Mouse (Mus musculus): ENCODE results near the gene Lypd6. TPM values are rescaled to one million over a fixed set of nuclear protein-coding genes. Genes with fewer than 3 reads are reported as not detected.

The Lypd6 gene
- polyA plus RNA-seq, 1 experiment from 2014 or later = 3.5 TPM

GRCm38 (mm10) chr2:50103850-50104503 lies 37.7 kb downstream of the Lypd6 start:
- WGBS = 72% methylated on average over 7 of the region's 7 CpGs
- ATAC-seq (ENCODE audit: low FRiP score) (no peak), DNase-seq (ENCODE audit: low spot score, missing footprints) (no peak)
- Histone ChIP-seq H3K4me1 (ENCODE audit: control insufficient read depth, insufficient read depth, low read length) (peaks cover 19% of the 10 kb centered on the region), H3K4me2 (no peak overlapping the region), H3K9ac (ENCODE audit: low read length) (no peak overlapping the region), H3K9me3 (ENCODE audit: control insufficient read depth, low read length) (no peaks in the 10 kb centered on the region), H3K27me3 (ENCODE audit: control insufficient read depth, insufficient read depth, low read length) (no peaks in the 10 kb centered on the region), H3K27ac (ENCODE audit: low read depth, low read length) (no peak overlapping the region), H3K36me3 (ENCODE audit: control insufficient read depth, insufficient read depth, low read length) (no peaks in the 10 kb centered on the region), H3K4me3 (ENCODE audit: low read depth, low read length) (no peak overlapping the region)

GRCm38 (mm10) chr2:50105590-50105989 lies 39.4 kb downstream of the Lypd6 start:
- no peaks in the 10 kb centered on the region for H3K27me3 ChIP-seq (ENCODE audit: control insufficient read depth, insufficient read depth, low read length)
- no peak for DNase-seq (ENCODE audit: low spot score, missing footprints)
- H3K36me3 ChIP-seq (ENCODE audit: control insufficient read depth, insufficient read depth, low read length) = no peaks in the 10 kb centered on the region
- WGBS = 83% methylated on average over 3 of the region's 3 CpGs
- H3K4me3 ChIP-seq (ENCODE audit: low read depth, low read length) = no peak overlapping the region
- no peak for ATAC-seq (ENCODE audit: low FRiP score)
- no peak overlapping the region for H3K27ac ChIP-seq (ENCODE audit: low read depth, low read length)
- H3K9me3 ChIP-seq (ENCODE audit: control insufficient read depth, low read length) = no peaks in the 10 kb centered on the region
- no peak overlapping the region for H3K9ac ChIP-seq (ENCODE audit: low read length)
- peaks cover 11% of the 10 kb centered on the region for H3K4me1 ChIP-seq (ENCODE audit: control insufficient read depth, insufficient read depth, low read length)
- H3K4me2 ChIP-seq = no peak overlapping the region

DNA sequence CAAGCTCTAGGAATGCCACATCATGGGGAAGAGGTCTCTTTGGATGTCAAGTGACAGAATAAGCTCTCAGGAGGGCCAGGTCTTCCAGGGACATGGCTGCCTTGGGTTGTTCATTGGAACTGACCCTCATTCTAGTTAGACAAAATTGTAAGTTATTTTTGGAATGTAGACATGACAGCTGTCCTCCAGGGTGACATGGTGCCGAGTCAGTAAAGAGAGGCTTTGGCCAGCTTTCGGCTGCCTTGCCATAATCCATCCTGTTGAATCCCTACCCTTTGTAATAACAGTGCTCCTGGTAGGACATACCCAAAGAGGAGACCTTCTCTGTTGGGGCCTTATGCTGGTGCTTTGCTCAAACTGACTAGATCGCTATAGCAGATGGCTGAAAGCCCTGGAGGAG lies 39.8 kb downstream of the Lypd6 start:
- peaks cover 7% of the 10 kb centered on the region for H3K4me1 ChIP-seq (ENCODE audit: control insufficient read depth, insufficient read depth, low read length)
- H3K27me3 ChIP-seq (ENCODE audit: control insufficient read depth, insufficient read depth, low read length) = no peaks in the 10 kb centered on the region
- no peak overlapping the region for H3K4me3 ChIP-seq (ENCODE audit: low read depth, low read length)
- WGBS = 89% methylated on average over 3 of the region's 3 CpGs
- no peak for ATAC-seq (ENCODE audit: low FRiP score)
- DNase-seq (ENCODE audit: low spot score, missing footprints) = no peak
- no peak overlapping the region for H3K9ac ChIP-seq (ENCODE audit: low read length)
- no peaks in the 10 kb centered on the region for H3K36me3 ChIP-seq (ENCODE audit: control insufficient read depth, insufficient read depth, low read length)
- no peak overlapping the region for H3K27ac ChIP-seq (ENCODE audit: low read depth, low read length)
- no peaks in the 10 kb centered on the region for H3K9me3 ChIP-seq (ENCODE audit: control insufficient read depth, low read length)
- no peak overlapping the region for H3K4me2 ChIP-seq

DNA sequence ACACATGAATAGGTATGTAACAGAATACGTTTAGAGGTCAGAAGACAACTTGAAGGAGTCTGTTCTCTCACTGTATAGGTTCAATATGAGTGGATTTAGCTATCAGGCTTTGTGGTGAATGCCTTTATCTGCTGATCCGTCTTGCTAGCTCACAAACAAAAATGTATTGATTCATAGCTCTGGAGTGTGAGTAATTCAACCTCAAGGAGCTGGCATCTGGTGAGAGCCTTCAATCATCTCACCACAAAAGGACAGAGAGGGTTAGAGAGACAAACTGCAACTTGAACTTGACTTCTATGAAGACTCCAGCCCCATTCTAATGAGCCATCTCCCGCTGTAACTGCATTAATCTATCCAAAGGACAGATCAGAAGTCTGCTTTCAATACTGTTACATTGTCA lies 40.6 kb downstream of the Lypd6 start:
- Histone ChIP-seq H3K9me3 (ENCODE audit: control insufficient read depth, low read length) (no peaks in the 10 kb centered on the region), H3K27ac (ENCODE audit: low read depth, low read length) (no peak overlapping the region), H3K4me3 (ENCODE audit: low read depth, low read length) (no peak overlapping the region), H3K4me2 (no peak overlapping the region), H3K9ac (ENCODE audit: low read length) (no peak overlapping the region), H3K36me3 (ENCODE audit: control insufficient read depth, insufficient read depth, low read length) (no peaks in the 10 kb centered on the region), H3K27me3 (ENCODE audit: control insufficient read depth, insufficient read depth, low read length) (no peaks in the 10 kb centered on the region), H3K4me1 (ENCODE audit: control insufficient read depth, insufficient read depth, low read length) (no peaks in the 10 kb centered on the region)
- DNase-seq (ENCODE audit: low spot score, missing footprints) (no peak), ATAC-seq (ENCODE audit: low FRiP score) (no peak)
- WGBS = 78% methylated on average over 3 of the region's 3 CpGs

- no peak overlapping the region for H3K4me2 ChIP-seq
- ATAC-seq (ENCODE audit: low FRiP score) = no peak
- DNase-seq (ENCODE audit: low spot score, missing footprints) = no peak
- 73% methylated on average over 10 of the region's 10 CpGs for WGBS
- no peak overlapping the region for H3K9ac ChIP-seq (ENCODE audit: low read length)
- H3K36me3 ChIP-seq (ENCODE audit: control insufficient read depth, insufficient read depth, low read length) = no peaks in the 10 kb centered on the region
- no peaks in the 10 kb centered on the region for H3K9me3 ChIP-seq (ENCODE audit: control insufficient read depth, low read length)
- H3K27ac ChIP-seq (ENCODE audit: low read depth, low read length) = no peak overlapping the region
- H3K4me1 ChIP-seq (ENCODE audit: control insufficient read depth, insufficient read depth, low read length) = no peaks in the 10 kb centered on the region
- H3K27me3 ChIP-seq (ENCODE audit: control insufficient read depth, insufficient read depth, low read length) = no peaks in the 10 kb centered on the region
- H3K4me3 ChIP-seq (ENCODE audit: low read depth, low read length) = no peak overlapping the region
Observed at GRCm38 (mm10) chr2:50110167-50110566, 43.9 kb downstream of the Lypd6 start.

DNA sequence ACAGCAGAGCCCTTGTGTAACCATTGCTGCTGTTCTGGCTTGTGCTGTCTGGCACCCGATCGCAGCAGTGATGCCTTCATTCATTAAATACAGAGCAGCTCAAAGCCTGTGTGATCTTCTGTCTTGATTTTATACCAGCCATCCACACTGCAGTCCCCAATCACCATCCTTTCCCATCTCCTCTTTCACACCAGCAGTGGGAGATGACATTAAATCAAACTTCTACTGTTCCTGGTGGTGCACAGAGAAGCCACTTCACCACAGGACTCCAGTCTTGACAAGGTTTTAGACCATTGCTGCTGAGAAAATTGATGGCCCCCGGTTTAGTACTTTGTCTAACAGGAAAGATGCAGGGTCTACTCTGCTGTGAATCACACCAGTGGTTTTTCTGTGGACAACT lies 44.9 kb downstream of the Lypd6 start:
- no peaks in the 10 kb centered on the region for H3K9me3 ChIP-seq (ENCODE audit: control insufficient read depth, low read length)
- 86% methylated on average over 3 of the region's 3 CpGs for WGBS
- H3K4me3 ChIP-seq (ENCODE audit: low read depth, low read length) = no peak overlapping the region
- no peak overlapping the region for H3K27ac ChIP-seq (ENCODE audit: low read depth, low read length)
- no peak overlapping the region for H3K9ac ChIP-seq (ENCODE audit: low read length)
- H3K4me2 ChIP-seq = no peak overlapping the region
- H3K27me3 ChIP-seq (ENCODE audit: control insufficient read depth, insufficient read depth, low read length) = no peaks in the 10 kb centered on the region
- H3K36me3 ChIP-seq (ENCODE audit: control insufficient read depth, insufficient read depth, low read length) = no peaks in the 10 kb centered on the region
- DNase-seq (ENCODE audit: low spot score, missing footprints) (no peak), ATAC-seq (ENCODE audit: low FRiP score) (no peak)
- H3K4me1 ChIP-seq (ENCODE audit: control insufficient read depth, insufficient read depth, low read length) = no peaks in the 10 kb centered on the region

DNA sequence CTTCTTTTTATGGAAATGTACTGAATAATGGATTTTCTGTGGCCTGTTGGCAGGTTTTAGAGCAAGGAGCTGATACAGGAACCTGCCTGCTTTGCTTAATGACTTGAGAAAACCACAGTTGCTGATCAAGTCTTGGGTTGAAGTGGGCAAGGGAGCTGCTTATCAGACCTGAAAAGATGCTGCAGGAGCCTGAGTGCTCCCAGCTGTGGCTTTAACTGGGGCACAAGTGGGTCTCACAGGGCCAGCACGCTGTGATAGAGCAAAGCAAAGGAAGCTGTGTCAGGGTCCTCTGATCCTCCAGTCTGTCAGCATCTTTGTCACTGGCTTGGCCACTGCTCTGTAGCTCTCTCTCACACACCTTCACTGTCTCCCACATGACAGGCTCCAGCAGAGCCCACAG lies 45.4 kb downstream of the Lypd6 start:
- H3K4me2 ChIP-seq = no peak overlapping the region
- H3K27ac ChIP-seq (ENCODE audit: low read depth, low read length) = no peak overlapping the region
- no peaks in the 10 kb centered on the region for H3K9me3 ChIP-seq (ENCODE audit: control insufficient read depth, low read length)
- no peak for ATAC-seq (ENCODE audit: low FRiP score)
- H3K36me3 ChIP-seq (ENCODE audit: control insufficient read depth, insufficient read depth, low read length) = no peaks in the 10 kb centered on the region
- DNase-seq (ENCODE audit: low spot score, missing footprints) = no peak
- H3K4me1 ChIP-seq (ENCODE audit: control insufficient read depth, insufficient read depth, low read length) = no peaks in the 10 kb centered on the region
- 71% methylated on average over 1 of the region's 1 CpGs for WGBS
- no peak overlapping the region for H3K9ac ChIP-seq (ENCODE audit: low read length)
- H3K27me3 ChIP-seq (ENCODE audit: control insufficient read depth, insufficient read depth, low read length) = no peaks in the 10 kb centered on the region
- H3K4me3 ChIP-seq (ENCODE audit: low read depth, low read length) = no peak overlapping the region

- H3K9ac ChIP-seq (ENCODE audit: low read length) = no peak overlapping the region
- 94% methylated on average over 5 of the region's 5 CpGs for WGBS
Observed at GRCm38 (mm10) chr2:50112427-50112826, 46.2 kb downstream of the Lypd6 start.

GRCm38 (mm10) chr2:50119101-50119500 lies 52.9 kb downstream of the Lypd6 start:
- H3K4me1 ChIP-seq (ENCODE audit: control insufficient read depth, insufficient read depth, low read length) = no peaks in the 10 kb centered on the region
- H3K4me2 ChIP-seq = no peak overlapping the region
- no peak overlapping the region for H3K27ac ChIP-seq (ENCODE audit: low read depth, low read length)
- DNase-seq (ENCODE audit: low spot score, missing footprints) (no peak), ATAC-seq (ENCODE audit: low FRiP score) (no peak)
- H3K9me3 ChIP-seq (ENCODE audit: control insufficient read depth, low read length) = no peaks in the 10 kb centered on the region
- 92% methylated on average over 7 of the region's 7 CpGs for WGBS
- H3K36me3 ChIP-seq (ENCODE audit: control insufficient read depth, insufficient read depth, low read length) = no peaks in the 10 kb centered on the region
- no peaks in the 10 kb centered on the region for H3K27me3 ChIP-seq (ENCODE audit: control insufficient read depth, insufficient read depth, low read length)
- H3K4me3 ChIP-seq (ENCODE audit: low read depth, low read length) = no peak overlapping the region
- H3K9ac ChIP-seq (ENCODE audit: low read length) = no peak overlapping the region

More at GRCm38 (mm10) chr2:50112427-50112826, 46.2 kb downstream of the Lypd6 start:
- H3K36me3 ChIP-seq (ENCODE audit: control insufficient read depth, insufficient read depth, low read length) = no peaks in the 10 kb centered on the region
- ATAC-seq (ENCODE audit: low FRiP score) = no peak
- no peak for DNase-seq (ENCODE audit: low spot score, missing footprints)
- no peaks in the 10 kb centered on the region for H3K9me3 ChIP-seq (ENCODE audit: control insufficient read depth, low read length)
- H3K27ac ChIP-seq (ENCODE audit: low read depth, low read length) = no peak overlapping the region
- no peak overlapping the region for H3K4me3 ChIP-seq (ENCODE audit: low read depth, low read length)
- no peaks in the 10 kb centered on the region for H3K27me3 ChIP-seq (ENCODE audit: control insufficient read depth, insufficient read depth, low read length)
- H3K4me1 ChIP-seq (ENCODE audit: control insufficient read depth, insufficient read depth, low read length) = no peaks in the 10 kb centered on the region
- H3K4me2 ChIP-seq = no peak overlapping the region
